Mouse (Mus musculus) granulocyte monocyte progenitor cell, adult 5-6 weeks (primary cell): Measurements from ENCODE around the gene Arid1b. TPM values are rescaled to one million over a fixed set of nuclear protein-coding genes. Genes with fewer than 3 reads are reported as not detected.
A peak's percentile ranks its signal among the peaks of the same experiment; 100 is the strongest.

Experiments
- ATAC-seq: replicated peaks from 2 replicates; pipeline ENCODE4 v1.8.0; 2016; ENCODE audit warnings: mild to moderate bottlenecking, moderate TSS enrichment, inconsistent platforms; ENCODE audit not compliant: poor library complexity, severe bottlenecking
- total RNA-seq, 2 experiments: library from RNA; stranded (forward) in 1 of 2; stranded (reverse) in 1 of 2; fragments of 200-712, 200-1000 nt in 1 of 2; fragments of >200 nt in 1 of 2; fragmentation: Nextera tagmentation in 1 of 2; gene quantifications; 2 replicates each; pipeline ENCODE4 v1.2.3; 2014 to 2017

Gene Arid1b
- total RNA-seq, 2 experiments from 2014 or later, result 29.4 to 39.2 TPM

DNA sequence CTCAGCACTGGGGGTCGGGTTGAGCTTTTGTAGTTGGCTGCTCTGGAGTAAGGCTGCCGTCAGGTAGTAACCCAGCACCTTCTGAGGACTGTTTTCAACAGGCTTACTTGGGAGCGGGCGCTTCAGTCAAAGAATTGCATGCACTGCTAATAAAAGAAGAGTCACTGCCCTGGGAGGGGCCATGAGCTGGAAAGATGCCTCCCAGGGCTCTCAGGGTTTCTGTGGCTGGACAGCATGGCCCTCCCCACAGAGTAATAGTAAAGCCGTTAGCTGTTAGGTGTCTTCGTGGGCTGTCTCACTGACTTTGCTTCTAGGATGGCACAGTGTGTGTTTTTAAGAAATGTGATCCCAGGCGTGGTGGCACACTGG, 138.8 kb downstream of the Arid1b start:
- no peak for ATAC-seq

GRCm38 (mm10) chr17:5133831-5134230, 139.7 kb downstream of the Arid1b start:
- ATAC-seq, result no peak

- ATAC-seq, result no peak
Measured at GRCm38 (mm10) chr17:5134271-5134670, 140.1 kb downstream of the Arid1b start.

- no peak for ATAC-seq
Measured at GRCm38 (mm10) chr17:5137936-5138335, 143.8 kb downstream of the Arid1b start.

DNA sequence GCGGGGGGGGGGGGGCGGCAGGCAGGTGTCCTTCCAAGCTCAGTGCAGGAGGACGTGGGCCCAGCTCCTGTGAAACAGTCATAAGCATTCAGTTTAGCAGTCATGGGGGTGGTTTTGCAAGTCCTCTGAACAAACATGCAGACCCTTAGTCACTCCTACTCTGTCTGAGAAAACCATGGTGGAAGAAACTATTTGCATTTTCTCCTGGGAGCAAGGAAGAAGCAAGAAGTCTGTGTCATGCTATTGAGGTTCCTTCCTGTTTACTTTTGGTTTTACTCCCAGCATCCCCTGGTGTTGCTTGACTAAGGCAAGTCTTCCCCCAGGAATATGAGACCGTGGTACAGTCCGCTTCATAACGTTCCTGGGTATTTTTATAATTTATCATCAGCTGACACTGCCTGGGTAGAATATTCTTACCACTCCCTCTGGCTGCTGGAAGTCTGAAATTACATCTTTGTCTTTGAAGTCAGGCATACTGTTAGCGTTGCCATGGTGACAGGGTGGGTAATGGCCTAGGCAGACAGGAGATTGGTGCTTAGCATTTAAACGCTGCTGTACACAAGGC, 144.6 kb downstream of the Arid1b start:
- ATAC-seq, result peak; percentile 72

DNA sequence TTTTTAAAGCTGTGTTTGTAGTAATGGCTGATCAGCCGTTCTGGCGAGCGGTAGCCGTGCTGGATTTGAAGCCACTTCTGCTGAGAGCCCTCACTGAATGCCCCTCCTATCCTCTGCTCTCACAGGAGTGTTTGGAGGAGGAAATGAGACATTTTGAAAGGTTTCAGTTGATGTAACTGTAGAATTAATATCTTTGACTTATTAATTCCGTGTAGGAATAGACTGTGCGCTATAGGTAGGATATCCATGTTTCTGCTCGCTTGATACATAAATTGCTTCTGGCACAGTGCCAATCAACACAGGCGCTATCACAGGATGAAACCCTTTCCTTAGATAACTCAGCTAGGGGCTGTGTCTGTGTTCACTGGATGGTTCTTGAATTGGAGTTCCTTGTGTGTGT, 145.4 kb downstream of the Arid1b start:
- ATAC-seq, result no peak

DNA sequence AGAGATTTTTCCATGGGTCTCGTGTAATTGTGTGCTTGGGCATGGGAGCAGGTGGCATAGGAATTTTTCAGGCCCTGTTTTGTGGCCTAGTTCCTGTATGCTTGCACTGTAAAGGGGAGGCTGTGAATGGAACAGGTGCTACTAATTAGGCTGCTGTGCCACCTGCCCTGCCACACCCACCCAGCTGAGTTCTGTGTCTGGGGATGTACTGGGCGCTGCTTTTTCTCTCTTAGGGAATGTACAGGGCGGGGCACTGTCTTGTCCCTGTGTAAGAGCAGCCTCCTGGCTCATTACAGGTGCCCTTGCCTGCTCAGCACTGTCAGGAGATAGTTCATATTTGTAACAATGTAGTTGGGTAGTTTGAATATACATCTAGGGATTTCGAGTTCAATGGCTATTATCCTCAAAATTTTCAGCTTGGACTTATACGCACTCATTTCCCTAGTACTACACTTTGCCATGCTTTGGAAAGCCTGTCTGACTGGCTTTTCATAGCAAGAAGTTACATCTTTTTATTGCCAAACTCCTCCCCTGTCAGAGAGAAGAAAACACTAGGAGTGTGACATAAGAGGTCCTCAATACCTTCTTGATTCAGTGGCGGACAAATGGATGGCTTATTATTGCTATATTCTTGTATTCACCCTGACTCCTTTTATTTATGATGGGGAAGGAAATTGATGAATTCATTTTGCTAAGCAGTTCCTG, 149.8 kb downstream of the Arid1b start:
- ATAC-seq, result no peak

GRCm38 (mm10) chr17:5150660-5151063, 156.5 kb downstream of the Arid1b start:
- ATAC-seq, result no peak

DNA sequence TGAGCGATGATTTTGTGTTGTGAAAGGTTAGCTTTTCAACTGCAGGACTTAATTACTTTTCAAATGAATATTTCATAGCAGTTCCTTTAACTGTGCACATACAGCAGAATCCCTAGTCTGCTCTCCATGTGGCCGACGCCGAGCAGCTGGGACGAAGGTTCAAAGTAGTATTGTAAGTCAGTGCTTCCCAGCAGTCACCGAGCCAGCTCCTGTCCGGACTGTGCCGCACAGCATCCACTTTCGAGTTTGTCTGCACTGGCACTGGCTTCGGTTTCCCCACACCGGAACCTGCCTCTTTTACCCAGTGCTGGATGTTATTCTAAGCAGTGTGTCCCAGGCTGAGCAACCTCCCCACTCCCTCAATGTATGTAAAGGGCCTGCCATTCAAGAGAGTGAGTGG, 157.7 kb downstream of the Arid1b start:
- no peak; the same call in 1 of the 2 replicates for ATAC-seq

GRCm38 (mm10) chr17:5153461-5153860, 159.3 kb downstream of the Arid1b start:
- ATAC-seq, result no peak

DNA sequence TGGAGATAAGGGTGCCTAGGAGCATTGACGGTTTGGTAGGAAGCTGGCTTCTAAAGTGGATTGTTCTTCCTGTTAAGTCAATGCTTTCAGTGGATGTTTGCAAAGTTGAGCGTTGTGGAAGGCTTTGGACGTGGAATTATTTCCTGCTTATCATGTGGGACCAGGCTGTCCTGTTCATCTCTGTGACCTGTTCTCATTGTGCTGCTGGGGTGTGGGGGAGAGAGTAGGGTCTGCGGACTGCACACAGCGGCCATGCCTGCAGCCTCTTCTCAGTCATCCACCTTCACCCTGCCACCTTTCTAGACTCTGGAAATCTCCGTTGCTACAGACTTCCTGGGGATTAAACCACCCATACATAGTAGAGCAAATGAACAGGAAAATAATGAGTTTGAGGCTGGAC, 160.2 kb downstream of the Arid1b start:
- no peak for ATAC-seq

- no peak for ATAC-seq
Measured at GRCm38 (mm10) chr17:5157609-5158008, 163.5 kb downstream of the Arid1b start.

- no peak for ATAC-seq
Measured at GRCm38 (mm10) chr17:5162525-5162924, 168.4 kb downstream of the Arid1b start.

DNA sequence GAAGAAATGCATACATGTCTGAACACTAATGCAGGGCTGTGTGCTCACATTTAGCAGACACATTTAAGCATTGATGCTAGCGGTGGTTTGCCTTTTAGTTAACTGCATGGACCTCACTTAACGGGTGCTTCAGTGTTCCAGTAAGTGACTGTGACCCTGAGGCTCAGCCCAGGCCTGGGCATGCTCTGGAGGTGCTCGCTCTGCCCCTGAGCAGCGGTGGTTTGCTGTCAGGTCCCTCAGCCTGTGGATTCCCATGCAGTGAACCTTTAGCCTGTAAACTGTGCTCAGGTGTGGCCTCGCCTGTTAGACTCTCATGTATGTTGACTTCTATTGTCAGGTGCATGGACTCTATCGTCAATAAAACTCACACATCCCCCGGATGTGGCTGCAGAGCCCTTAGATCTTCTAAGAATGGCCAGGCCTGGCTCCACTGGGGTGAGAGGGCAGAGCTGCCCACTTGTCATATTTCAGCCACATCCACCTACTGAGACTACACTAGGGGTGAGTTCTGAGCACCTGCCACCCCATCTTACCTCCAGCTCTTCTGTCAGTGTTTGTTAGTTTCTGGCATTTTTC, 169.2 kb downstream of the Arid1b start:
- ATAC-seq, result no peak

DNA sequence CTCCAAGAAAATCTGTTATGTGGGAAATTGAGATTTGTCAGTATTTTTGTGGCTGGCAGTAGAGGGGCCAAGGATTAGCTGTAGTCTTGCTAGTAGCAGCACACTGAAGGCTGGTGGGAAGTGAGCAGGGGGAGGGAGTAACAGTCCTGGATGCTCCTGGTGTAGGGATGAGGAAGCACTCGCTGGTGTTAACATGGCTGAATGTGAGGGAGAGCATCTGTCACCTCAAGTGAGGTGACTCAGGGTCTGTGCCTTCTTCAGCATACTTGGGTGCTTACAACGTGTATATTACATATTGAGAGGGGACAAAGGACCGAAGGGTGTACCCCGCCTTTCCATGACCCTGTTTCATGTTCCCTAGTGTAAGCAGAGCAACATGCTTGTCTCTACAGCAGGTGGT, 170.7 kb downstream of the Arid1b start:
- ATAC-seq, result 0 out of 2 replicates have a peak, but pooled peaks have one; percentile 26

- peak; percentile 65 for ATAC-seq
Measured at GRCm38 (mm10) chr17:5165201-5165825, 171.2 kb downstream of the Arid1b start.

DNA sequence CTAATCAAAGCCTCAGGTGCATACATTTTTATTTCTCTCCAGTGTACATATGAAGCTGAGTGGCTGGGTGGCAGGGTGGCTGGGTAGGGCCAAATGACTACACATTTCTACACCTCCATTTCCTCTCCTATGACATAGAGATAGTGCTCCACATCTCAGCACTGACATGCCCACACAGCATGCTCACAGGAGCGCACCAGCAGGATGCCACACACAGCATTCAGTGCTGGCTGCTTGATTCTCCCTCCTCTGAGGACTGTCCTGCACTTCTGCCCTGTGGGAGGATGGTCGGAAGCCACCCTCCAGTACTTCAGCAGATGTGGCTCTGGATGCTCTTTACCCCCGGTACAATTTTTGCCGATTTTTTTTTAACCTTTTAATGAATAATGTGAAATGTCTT, 172.0 kb downstream of the Arid1b start:
- ATAC-seq, result no peak

DNA sequence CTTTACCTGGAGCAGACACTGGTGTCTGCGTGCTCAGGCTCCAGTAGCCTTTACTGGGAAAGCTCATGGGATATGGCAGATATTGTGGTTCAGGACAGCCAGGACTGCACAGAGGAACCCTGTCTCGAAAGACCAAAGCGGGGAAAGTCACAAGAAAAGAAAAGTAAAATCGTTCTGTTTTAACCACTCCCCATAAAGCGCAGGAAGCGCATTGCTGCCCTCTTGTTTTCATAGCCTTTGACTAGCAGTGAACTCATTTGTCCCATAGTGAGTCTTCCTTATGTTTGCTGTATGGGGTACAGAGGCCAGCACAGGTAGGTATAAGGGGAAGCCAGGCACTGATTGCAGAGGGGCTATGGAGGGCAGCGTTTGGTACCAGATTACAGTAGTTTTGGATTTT, 173.9 kb downstream of the Arid1b start:
- no peak for ATAC-seq

DNA sequence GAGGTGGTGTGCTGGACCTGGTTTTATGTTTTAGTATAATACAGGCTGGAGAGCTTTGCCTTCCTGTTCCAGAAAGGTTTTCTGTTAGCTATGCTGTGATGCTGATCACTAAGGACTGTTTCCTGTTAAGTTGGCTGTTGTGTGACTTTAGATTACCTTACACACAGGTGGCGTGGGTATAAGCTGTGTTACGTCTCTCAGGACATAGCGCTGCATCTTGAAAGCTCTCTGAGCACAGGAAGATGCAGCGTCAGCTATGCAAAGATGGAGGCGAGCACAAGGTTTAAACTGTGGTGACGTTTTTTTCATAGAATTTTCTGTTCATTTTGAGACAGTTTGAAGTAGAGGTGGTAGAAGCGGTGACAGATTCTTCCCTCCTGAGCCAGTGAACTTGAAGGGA, 174.5 kb downstream of the Arid1b start:
- no peak for ATAC-seq

- no peak for ATAC-seq
Measured at GRCm38 (mm10) chr17:5170321-5170720, 176.2 kb downstream of the Arid1b start.

- no peak for ATAC-seq
Measured at GRCm38 (mm10) chr17:5171467-5171866, 177.3 kb downstream of the Arid1b start.
